Mouse (Mus musculus): ENCODE data around the gene Ddx6. TPM values are rescaled to one million over a fixed set of nuclear protein-coding genes. Genes with fewer than 3 reads are reported as not detected.
A peak's percentile ranks its signal among the peaks of the same experiment; 100 is the strongest.
"Not testable (repeated sequence)": the region's sequence is repeated elsewhere in the genome, so short reads cannot be mapped to it uniquely, and the experiment has no call there.

Ddx6 gene
- 21.8 and 23.5 TPM in 2 replicates for polyA plus RNA-seq (2016; fragmentation: Nextera tagmentation; extraction: Ambion mirVana)

GRCm38 (mm10) chr9:44604779-44605615 is at the start of gene Ddx6:
Gene Ddx6, plus strand, starts transcription at chr9:44604892.
- peak within 1 kb of the TSS; percentile 100 for H3K27ac ChIP-seq (replicated peaks)
- peaks cover 29% of the 10 kb centered on the region for H3K4me1 ChIP-seq
- H3K9me3 ChIP-seq = no peaks in the 10 kb centered on the region
- H3K4me3 ChIP-seq = peak within 1 kb of the TSS; percentile 99
- peak; percentile 85 for DNase-seq (ENCODE audit: low spot score)
- WGBS = under 1% methylated on average over 79 of the region's 80 CpGs
- H3K36me3 ChIP-seq (replicated peaks) = peaks cover 35% of the 10 kb centered on the region
- H3K27me3 ChIP-seq (replicated peaks; ENCODE audit: low read depth, poor library complexity, severe bottlenecking) = no peaks in the 10 kb centered on the region

DNA sequence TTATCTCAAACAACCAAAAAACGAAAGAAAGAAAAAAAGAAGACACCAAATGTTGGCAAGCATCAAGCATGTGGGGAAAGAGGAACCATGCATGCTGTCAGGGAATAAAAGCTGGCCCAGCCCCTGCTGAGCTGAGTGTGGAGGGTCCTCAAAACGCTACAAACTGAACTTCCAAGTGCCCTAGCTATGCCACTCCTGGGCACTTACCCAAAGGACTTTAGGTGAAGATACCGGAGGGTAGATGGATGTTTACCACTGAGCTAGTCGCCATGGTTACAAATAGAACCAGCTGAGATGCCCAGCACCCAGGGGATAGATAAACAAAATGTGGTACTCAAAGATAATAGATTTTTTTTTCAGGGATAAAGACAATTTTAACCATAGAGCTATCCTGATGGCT is 43.1 kb upstream of the Ddx6 start, which contains the start of gene Cxcr5:
Cxcr5 (minus strand) TSS at position 281 of the 400 bp plus-strand sequence.
- no peaks in the 10 kb centered on the region for H3K27me3 ChIP-seq (replicated peaks; ENCODE audit: low read depth, poor library complexity, severe bottlenecking)
- no peak for DNase-seq (ENCODE audit: low spot score)

DNA sequence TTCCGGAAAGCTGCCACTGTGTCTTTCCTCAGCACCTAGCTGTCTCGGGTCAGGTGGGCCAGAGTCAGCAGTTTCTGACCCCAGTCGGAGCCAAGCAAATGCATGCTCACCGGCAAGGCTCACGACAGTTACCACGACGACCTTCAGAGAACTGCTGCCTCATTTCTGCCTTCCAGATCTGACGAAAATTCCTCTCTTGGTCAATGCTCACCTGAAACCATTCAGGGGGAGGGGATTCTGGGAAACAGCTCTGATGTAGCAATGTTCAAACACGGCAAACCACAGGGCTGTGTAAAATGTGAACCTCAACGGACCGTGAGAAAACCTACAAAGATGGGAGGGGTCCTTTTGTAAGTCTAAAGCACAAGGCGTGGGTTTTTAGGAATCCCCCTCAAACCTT is 41.8 kb upstream of the Ddx6 start:
- WGBS = 61% methylated on average over 12 of the region's 12 CpGs
- no peak for DNase-seq (ENCODE audit: low spot score)
- Histone ChIP-seq H3K27me3 (replicated peaks; ENCODE audit: low read depth, poor library complexity, severe bottlenecking) (no peaks in the 10 kb centered on the region), H3K4me1 (peaks cover 7% of the 10 kb centered on the region; the same call in 1 of the 2 replicates), H3K9me3 (no peaks in the 10 kb centered on the region), H3K36me3 (replicated peaks) (no peaks in the 10 kb centered on the region), H3K4me3 (no peak overlapping the region), H3K27ac (replicated peaks) (no peak overlapping the region)

More for the DNA sequence above, 43.1 kb upstream of the Ddx6 start, which contains the start of gene Cxcr5:
- no peak within 1 kb of the TSS for H3K27ac ChIP-seq (replicated peaks)
- H3K4me3 ChIP-seq = no peak within 1 kb of the TSS
- 67% methylated on average over 4 of the region's 4 CpGs for WGBS
- H3K4me1 ChIP-seq = peaks cover 7% of the 10 kb centered on the region; the same call in 1 of the 2 replicates
- H3K9me3 ChIP-seq = no peaks in the 10 kb centered on the region
- no peaks in the 10 kb centered on the region for H3K36me3 ChIP-seq (replicated peaks)

GRCm38 (mm10) chr9:44565367-44565766 is 39.3 kb upstream of the Ddx6 start:
- WGBS = 34% methylated on average over 6 of the region's 6 CpGs
- DNase-seq (ENCODE audit: low spot score) = no peak
- Histone ChIP-seq H3K27ac (replicated peaks) (0 out of 2 replicates have a peak overlapping the region, but pooled peaks have one; percentile 7), H3K9me3 (no peaks in the 10 kb centered on the region), H3K27me3 (replicated peaks; ENCODE audit: low read depth, poor library complexity, severe bottlenecking) (no peaks in the 10 kb centered on the region), H3K36me3 (replicated peaks) (no peaks in the 10 kb centered on the region), H3K4me1 (peaks cover 7% of the 10 kb centered on the region; the same call in 1 of the 2 replicates), H3K4me3 (no peak overlapping the region)

DNA sequence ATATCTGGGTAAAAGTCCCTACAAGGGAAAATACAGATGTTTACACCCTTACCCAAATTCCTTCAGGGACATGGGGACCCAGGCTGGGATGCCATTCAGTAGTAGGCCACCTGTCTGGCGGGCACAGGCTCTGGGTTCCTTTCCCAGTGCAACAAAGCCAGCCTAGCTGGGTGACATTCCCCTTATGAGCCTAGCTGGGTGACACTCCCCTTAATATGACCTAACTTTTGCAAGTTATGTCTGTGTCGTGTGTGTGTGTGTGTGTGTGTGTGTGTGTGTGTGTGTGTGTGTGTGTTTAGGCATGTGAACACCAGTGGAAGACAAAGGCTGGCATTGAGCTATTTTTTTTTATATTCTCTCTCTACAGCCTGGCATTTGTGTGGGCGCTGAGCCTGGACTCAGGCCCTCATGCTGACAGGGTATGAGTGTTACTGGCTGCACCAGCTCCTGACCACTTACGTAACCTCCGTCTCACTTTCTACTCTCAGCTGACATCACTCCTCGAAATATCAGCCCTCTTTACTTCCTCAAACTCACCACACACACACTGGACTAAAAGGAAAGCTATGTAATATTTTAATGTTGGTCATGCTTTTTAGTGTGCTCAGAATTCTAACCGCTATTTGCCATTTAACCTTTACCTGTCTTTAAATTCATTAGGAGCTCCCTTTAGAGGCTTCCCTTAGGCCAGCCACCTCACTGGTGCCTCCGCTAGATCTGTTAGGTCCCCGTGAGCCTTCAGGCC is 37.2 kb upstream of the Ddx6 start:
- Histone ChIP-seq H3K27me3 (replicated peaks; ENCODE audit: low read depth, poor library complexity, severe bottlenecking) (no peaks in the 10 kb centered on the region), H3K4me1 (peaks cover 7% of the 10 kb centered on the region; the same call in 1 of the 2 replicates), H3K27ac (replicated peaks) (no peak overlapping the region), H3K36me3 (replicated peaks) (no peaks in the 10 kb centered on the region), H3K4me3 (no peak overlapping the region), H3K9me3 (no peaks in the 10 kb centered on the region)
- no peak for DNase-seq (ENCODE audit: low spot score)
- WGBS = 76% methylated on average over 9 of the region's 9 CpGs

GRCm38 (mm10) chr9:44568083-44568455 is 36.6 kb upstream of the Ddx6 start:
- Histone ChIP-seq H3K27ac (replicated peaks) (no peak overlapping the region), H3K27me3 (replicated peaks; ENCODE audit: low read depth, poor library complexity, severe bottlenecking) (no peaks in the 10 kb centered on the region), H3K9me3 (no peaks in the 10 kb centered on the region), H3K4me3 (no peak overlapping the region), H3K36me3 (replicated peaks) (no peaks in the 10 kb centered on the region), H3K4me1 (peaks cover 3% of the 10 kb centered on the region; the same call in 1 of the 2 replicates)
- no peak for DNase-seq (ENCODE audit: low spot score)
- 42% methylated on average over 7 of the region's 7 CpGs for WGBS

- Histone ChIP-seq H3K4me3 (no peak overlapping the region), H3K4me1 (no peaks in the 10 kb centered on the region), H3K9me3 (no peaks in the 10 kb centered on the region), H3K27ac (replicated peaks) (no peak overlapping the region), H3K27me3 (replicated peaks; ENCODE audit: low read depth, poor library complexity, severe bottlenecking) (no peaks in the 10 kb centered on the region), H3K36me3 (replicated peaks) (no peaks in the 10 kb centered on the region)
- 86% methylated on average over 12 of the region's 12 CpGs for WGBS
- no peak for DNase-seq (ENCODE audit: low spot score)
Observed at GRCm38 (mm10) chr9:44570939-44571382, 33.7 kb upstream of the Ddx6 start.

- Histone ChIP-seq H3K4me1 (no peaks in the 10 kb centered on the region), H3K27ac (replicated peaks) (no peak overlapping the region), H3K4me3 (no peak overlapping the region), H3K36me3 (replicated peaks) (no peaks in the 10 kb centered on the region), H3K27me3 (replicated peaks; ENCODE audit: low read depth, poor library complexity, severe bottlenecking) (no peaks in the 10 kb centered on the region), H3K9me3 (no peaks in the 10 kb centered on the region)
- no peak for DNase-seq (ENCODE audit: low spot score)
- 85% methylated on average over 4 of the region's 4 CpGs for WGBS
Observed at GRCm38 (mm10) chr9:44573306-44573705, 31.4 kb upstream of the Ddx6 start.

DNA sequence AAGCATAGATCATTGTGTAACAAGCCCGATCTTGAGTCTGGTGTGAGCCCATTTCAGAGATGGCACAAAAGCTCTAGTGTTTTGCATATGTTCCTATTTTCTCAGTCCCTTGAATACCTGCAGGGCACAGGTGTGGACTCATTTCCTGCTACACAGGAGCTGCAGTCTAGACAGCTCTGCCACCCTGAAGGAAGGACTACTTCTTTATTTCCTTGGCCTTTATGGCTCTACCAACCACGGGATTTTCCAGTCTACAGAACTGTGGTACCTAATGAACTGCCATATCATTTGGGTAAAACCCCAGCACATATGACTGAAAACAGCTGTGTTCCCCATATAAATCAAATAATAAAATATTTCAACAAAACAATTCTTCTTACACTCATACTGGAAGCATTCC is 29.6 kb upstream of the Ddx6 start:
- H3K36me3 ChIP-seq (replicated peaks) = no peaks in the 10 kb centered on the region
- no peak overlapping the region for H3K27ac ChIP-seq (replicated peaks)
- no peaks in the 10 kb centered on the region for H3K9me3 ChIP-seq
- H3K4me1 ChIP-seq = no peaks in the 10 kb centered on the region; the same call in 1 of the 2 replicates
- 91% methylated on average over 2 of the region's 2 CpGs for WGBS
- no peak for DNase-seq (ENCODE audit: low spot score)
- no peaks in the 10 kb centered on the region for H3K27me3 ChIP-seq (replicated peaks; ENCODE audit: low read depth, poor library complexity, severe bottlenecking)
- no peak overlapping the region for H3K4me3 ChIP-seq

- not testable (repeated sequence) for DNase-seq (ENCODE audit: low spot score); H3K36me3 ChIP-seq (replicated peaks); H3K9me3 ChIP-seq; H3K27ac ChIP-seq (replicated peaks); H3K4me3 ChIP-seq; H3K27me3 ChIP-seq (replicated peaks; ENCODE audit: low read depth, poor library complexity, severe bottlenecking); H3K4me1 ChIP-seq
- WGBS = 91% methylated on average over 7 of the region's 7 CpGs
Observed at GRCm38 (mm10) chr9:44576046-44576445, 28.6 kb upstream of the Ddx6 start.

- H3K27ac ChIP-seq (replicated peaks) = no peak overlapping the region
- no peak for DNase-seq (ENCODE audit: low spot score)
- H3K9me3 ChIP-seq = peaks cover 7% of the 10 kb centered on the region; the same call in 1 of the 2 replicates
- no peaks in the 10 kb centered on the region for H3K36me3 ChIP-seq (replicated peaks)
- no peaks in the 10 kb centered on the region for H3K27me3 ChIP-seq (replicated peaks; ENCODE audit: low read depth, poor library complexity, severe bottlenecking)
- H3K4me1 ChIP-seq = peaks cover 5% of the 10 kb centered on the region
- no peak overlapping the region for H3K4me3 ChIP-seq
- 50% methylated on average over 6 of the region's 6 CpGs for WGBS
Observed at GRCm38 (mm10) chr9:44579392-44579791, 25.3 kb upstream of the Ddx6 start.

GRCm38 (mm10) chr9:44580085-44580484 is 24.6 kb upstream of the Ddx6 start:
- no peaks in the 10 kb centered on the region for H3K27me3 ChIP-seq (replicated peaks; ENCODE audit: low read depth, poor library complexity, severe bottlenecking)
- no peak overlapping the region for H3K27ac ChIP-seq (replicated peaks)
- peaks cover 7% of the 10 kb centered on the region; the same call in 1 of the 2 replicates for H3K9me3 ChIP-seq
- H3K4me1 ChIP-seq = peaks cover 5% of the 10 kb centered on the region
- DNase-seq (ENCODE audit: low spot score) = no peak
- WGBS = 91% methylated on average over 5 of the region's 5 CpGs
- H3K4me3 ChIP-seq = no peak overlapping the region
- no peaks in the 10 kb centered on the region for H3K36me3 ChIP-seq (replicated peaks)

Measured in embryonic facial prominence, embryonic 10.5 days (tissue).